Mouse (Mus musculus) neural tube, embryonic 11.5 days (tissue): ENCODE measurements at regions not wholly inside any gene's neighbourhood (a gene's known extent, or its start where the extent isn't known, plus 50 kb on each side); places are given as distances from the start of the nearest gene placed in this dataset.

Experiments
- ATAC-seq: fragments of 200-750 bp; cut with Nextera tagmentation; 2 replicates; pipeline ENCODE4 v1.8.0; 2017; ENCODE audit warnings: moderate number of reproducible peaks, mild to moderate bottlenecking, moderate TSS enrichment, moderate library complexity; ENCODE audit not compliant: insufficient read depth, low FRiP score, low TSS enrichment
- DNase-seq: peaks from one replicate; pipeline ENCODE4 v3.0.0-alpha.2; 2015; ENCODE audit warnings: low spot score
- H3K27ac ChIP-seq: fragments of 300-500 bp; sonication (generic); 2 replicates; pipeline ENCODE4 v1.5.1; 2014; ENCODE audit warnings: low read depth, mild to moderate bottlenecking, low read length
- H3K27me3 ChIP-seq: fragments of 300-500 bp; sonication (generic); 2 replicates; pipeline ENCODE4 v1.6.1; 2014; ENCODE audit warnings: mild to moderate bottlenecking, low read length, mixed read lengths; ENCODE audit not compliant: control insufficient read depth, insufficient read depth
- H3K36me3 ChIP-seq: fragments of 300-500 bp; sonication (generic); 2 replicates; pipeline ENCODE4 v1.6.1; 2014; ENCODE audit warnings: mild to moderate bottlenecking, low read length, moderate library complexity, mixed read lengths; ENCODE audit not compliant: control insufficient read depth, insufficient read depth
- H3K4me1 ChIP-seq: fragments of 300-500 bp; sonication (generic); 2 replicates; pipeline ENCODE4 v1.6.1; 2014; ENCODE audit warnings: low read length, mixed read lengths; ENCODE audit not compliant: control insufficient read depth, insufficient read depth
- H3K4me2 ChIP-seq: fragments of 300-500 bp; sonication (generic); 2 replicates; pipeline ENCODE4 v1.6.1; 2014; ENCODE audit warnings: low read depth, mild to moderate bottlenecking, moderate library complexity
- H3K4me3 ChIP-seq: fragments of 300-500 bp; sonication (generic); 2 replicates; pipeline ENCODE4 v1.5.1; 2014; ENCODE audit warnings: low read depth, low read length
- H3K9ac ChIP-seq: fragments of 300-500 bp; sonication (generic); 2 replicates; pipeline ENCODE4 v1.6.1; 2014; ENCODE audit warnings: mild to moderate bottlenecking, low read length
- H3K9me3 ChIP-seq: fragments of 300-500 bp; sonication (generic); 2 replicates; pipeline ENCODE4 v1.6.1; 2016; ENCODE audit warnings: low read length; ENCODE audit not compliant: control insufficient read depth
- WGBS: fragments of 180-500 bp; shearing (Covaris S2); extraction: QIAGEN DNeasy Blood & Tissue Kit; methylation state at CpG from one replicate; pipeline ENCODE4 v1.1.7; 2014; 5-methylcytosine and 5-hydroxymethylcytosine counted together

DNA sequence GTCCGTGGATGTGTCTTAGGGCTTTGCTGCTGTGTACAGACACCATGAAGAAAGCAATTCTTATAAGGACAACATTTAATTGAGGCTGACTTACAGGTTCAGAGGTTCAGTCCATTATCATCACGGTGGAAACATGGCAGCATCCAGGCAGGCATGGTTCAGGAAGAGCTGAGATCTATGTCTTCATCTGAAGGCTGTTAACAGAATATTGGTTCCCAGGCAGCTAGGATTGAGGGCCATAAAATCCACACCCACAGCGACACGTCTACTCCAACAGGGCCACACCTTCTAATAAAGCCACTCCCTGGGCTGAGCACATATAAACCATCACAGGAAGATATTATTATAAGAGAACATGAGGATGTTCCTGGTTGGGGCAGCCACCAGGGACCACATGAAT, 4814.5 kb downstream of the 9330182O14Rik start:
- Histone ChIP-seq H3K4me2 (no peak overlapping the region), H3K9ac (no peak overlapping the region), H3K36me3 (no peaks in the 10 kb centered on the region), H3K9me3 (no peaks in the 10 kb centered on the region), H3K27ac (no peak overlapping the region), H3K4me1 (no peaks in the 10 kb centered on the region), H3K4me3 (no peak overlapping the region), H3K27me3 (no peaks in the 10 kb centered on the region)
- 85% methylated on average over 4 of the region's 4 CpGs for WGBS
- ATAC-seq (no peak), DNase-seq (no peak)

DNA sequence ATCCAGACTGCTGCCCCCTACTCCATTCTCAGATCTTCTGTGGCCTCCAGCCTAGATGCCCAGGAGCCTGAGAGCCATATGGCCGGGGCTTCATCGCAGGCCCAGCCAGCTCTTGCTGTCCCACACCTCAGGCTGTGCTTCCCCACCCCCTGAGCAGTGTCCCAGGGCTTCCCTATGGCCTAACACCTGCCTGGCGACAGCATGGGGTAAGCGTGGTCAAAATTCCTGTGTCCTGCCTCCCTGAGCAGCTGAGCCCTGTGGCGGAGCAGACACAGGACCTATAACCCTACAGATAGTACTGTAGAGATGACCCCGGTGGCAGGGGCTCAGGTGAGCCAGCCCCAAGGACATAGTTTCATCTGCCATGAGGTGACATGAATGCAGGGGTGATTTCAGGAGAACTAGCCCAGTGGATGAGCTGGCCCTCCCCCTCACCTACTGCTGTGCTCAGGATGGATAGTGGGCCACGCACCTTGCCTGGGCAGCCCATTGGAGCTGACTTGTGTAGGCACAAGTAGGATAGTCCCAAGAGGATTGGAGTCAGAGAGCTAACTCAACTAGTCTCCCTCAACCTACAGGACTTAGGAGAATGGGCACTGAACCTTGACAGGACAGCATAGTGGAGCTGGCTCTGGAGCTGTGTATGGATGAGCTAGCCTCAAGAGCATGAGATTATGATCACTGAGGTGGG, 4816.9 kb downstream of the 9330182O14Rik start:
- H3K4me3 ChIP-seq: no peak overlapping the region
- H3K27me3 ChIP-seq: no peaks in the 10 kb centered on the region
- no peaks in the 10 kb centered on the region for H3K36me3 ChIP-seq
- no peak overlapping the region for H3K9ac ChIP-seq
- H3K9me3 ChIP-seq: no peaks in the 10 kb centered on the region
- H3K4me2 ChIP-seq: no peak overlapping the region
- 86% methylated on average over 7 of the region's 7 CpGs for WGBS
- no peak overlapping the region for H3K27ac ChIP-seq
- no peaks in the 10 kb centered on the region for H3K4me1 ChIP-seq
- DNase-seq (no peak), ATAC-seq (no peak)
